Mouse (Mus musculus) heart, adult 2 months (tissue): ENCODE measurements at regions not wholly inside any gene's neighbourhood (a gene's known extent, or its start where the extent isn't known, plus 50 kb on each side); places are given as distances from the start of the nearest gene placed in this dataset.

ENCODE experiments used
- DNase-seq, 2 experiments: peaks; one replicate each; pipeline ENCODE4 v3.0.0; 2021
- H3K27ac ChIP-seq: fragments of 200-600 bp; 2 replicates; pipeline ENCODE4 v1.8.1; 2022
- H3K27me3 ChIP-seq: fragments of 200-500 bp; 2 replicates; pipeline ENCODE4 v1.6.1; 2012; ENCODE audit warnings: mild to moderate bottlenecking, low read length, inconsistent platforms, mixed read lengths; ENCODE audit not compliant: control insufficient read depth, insufficient read depth
- H3K36me3 ChIP-seq: fragments of 200-500 bp; 2 replicates; pipeline ENCODE4 v1.6.1; 2012; ENCODE audit warnings: low read length, inconsistent platforms; ENCODE audit not compliant: control insufficient read depth, insufficient read depth
- H3K4me1 ChIP-seq: fragments of 200-500 bp; 2 replicates; pipeline ENCODE4 v1.6.1; 2011; ENCODE audit warnings: low read length; ENCODE audit not compliant: control insufficient read depth, insufficient read depth
- H3K4me3 ChIP-seq: fragments of 200-600 bp; 2 replicates; pipeline ENCODE4 v1.8.1; 2022
- H3K79me2 ChIP-seq: fragments of 200-500 bp; replicated peaks from 2 replicates; pipeline ENCODE4 v1.6.1; 2012; ENCODE audit warnings: mild to moderate bottlenecking, inconsistent platforms, low read length, moderate library complexity, mixed read lengths; ENCODE audit not compliant: control insufficient read depth, insufficient read depth
- H3K9ac ChIP-seq: fragments of 200-500 bp; 2 replicates; pipeline ENCODE4 v1.6.1; 2012; ENCODE audit warnings: low read depth, mild to moderate bottlenecking, control low read depth, inconsistent platforms, low read length, mixed read lengths
- CTCF ChIP-seq: fragments of 200-600 bp; IDR thresholded peaks from 2 replicates; pipeline ENCODE4 v1.8.1; 2022; ENCODE audit warnings: antibody characterized with exemption, mild to moderate bottlenecking, moderate library complexity
- EP300 ChIP-seq: fragments of 200-500 bp; IDR thresholded peaks from 2 replicates; pipeline ENCODE4 v1.6.1; 2011; ENCODE audit warnings: low read depth, low read length, control low read depth; ENCODE audit not compliant: insufficient read depth
- POLR2A ChIP-seq: fragments of 200-500 bp; IDR thresholded peaks from 2 replicates; pipeline ENCODE4 v1.6.1; 2011; ENCODE audit warnings: mild to moderate bottlenecking, low read depth, low read length, control low read depth; ENCODE audit not compliant: insufficient read depth
- WGBS: fragments of 180-500 bp; shearing (Covaris S2); methylation state at CpG from one replicate; pipeline ENCODE4 v1.1.7; 2018; 5-methylcytosine and 5-hydroxymethylcytosine counted together
- intact Hi-C: fragments of 180-260 bp; cut with DNase I; formaldehyde crosslinking; loops from one replicate; pipeline ENCODE4 v1.15.1; 2025

- 19% methylated on average over 9 of the region's 9 CpGs for WGBS
- H3K4me3 ChIP-seq = no peak overlapping the region
- TF ChIP-seq CTCF = no peak
- intact Hi-C loops = loop anchor here (2.0 to 5.0 kb wide), 4 partner anchors 40 to 100 kb away; partner anchors contain the start of gene Mef2a
- peak; percentile 59 to 63 for DNase-seq
- H3K27me3 ChIP-seq = no peaks in the 10 kb centered on the region
- no peaks in the 10 kb centered on the region; the same call in 1 of the 2 replicates for H3K36me3 ChIP-seq
- H3K9ac ChIP-seq = 0 out of 2 replicates have a peak overlapping the region, but pooled peaks have one; percentile 6
- H3K79me2 ChIP-seq = no peaks in the 10 kb centered on the region
- H3K27ac ChIP-seq = peak overlapping the region; percentile 40
- peaks cover 44% of the 10 kb centered on the region for H3K4me1 ChIP-seq
Observed at GRCm38 (mm10) chr7:67462591-67462990, 89.9 kb upstream of the Mef2a start.

- WGBS = 32% methylated on average over 11 of the region's 11 CpGs
- Histone ChIP-seq H3K27me3 (no peaks in the 10 kb centered on the region), H3K4me3 (no peak overlapping the region), H3K9ac (no peak overlapping the region), H3K79me2 (no peaks in the 10 kb centered on the region), H3K36me3 (no peaks in the 10 kb centered on the region; the same call in 1 of the 2 replicates), H3K27ac (peak overlapping the region; percentile 40), H3K4me1 (peaks cover 44% of the 10 kb centered on the region)
- intact Hi-C loops = loop anchor here (2.0 to 5.0 kb wide), 5 partner anchors 39 to 101 kb away; partner anchors contain the start of gene Mef2a
- TF ChIP-seq CTCF (no peak), EP300 (peak; percentile 96), POLR2A (peak; percentile 35; the same call in 1 of the 2 replicates)
- DNase-seq = peak; percentile 89 to 94
Observed at GRCm38 (mm10) chr7:67461333-67462255, 88.9 kb upstream of the Mef2a start.

- Histone ChIP-seq H3K9ac (no peak overlapping the region), H3K4me3 (no peak overlapping the region), H3K27me3 (no peaks in the 10 kb centered on the region), H3K79me2 (no peaks in the 10 kb centered on the region), H3K36me3 (peaks cover 2% of the 10 kb centered on the region), H3K4me1 (peaks cover 44% of the 10 kb centered on the region), H3K27ac (peak overlapping the region; percentile 55)
- TF ChIP-seq CTCF (peak; percentile 30), EP300 (peak; percentile 91), POLR2A (no peak)
- DNase-seq = peak; percentile 63 to 75
- 41% methylated on average over 10 of the region's 10 CpGs for WGBS
- intact Hi-C loops = loop anchor here (1.0 to 5.0 kb wide), 5 partner anchors 9 to 102 kb away; no protein-coding TSS in a partner anchor
Observed at GRCm38 (mm10) chr7:67459810-67460209, 87.2 kb upstream of the Mef2a start.

- intact Hi-C loops = no loop called here
- TF ChIP-seq POLR2A (no peak), CTCF (no peak), EP300 (no peak)
- H3K4me1 ChIP-seq = peaks cover 44% of the 10 kb centered on the region
Observed at GRCm38 (mm10) chr7:67459209-67459608, 86.6 kb upstream of the Mef2a start.

GRCm38 (mm10) chr7:67458640-67459039 is 86.0 kb upstream of the Mef2a start:
- Histone ChIP-seq H3K27ac (peak overlapping the region; percentile 1; the same call in 1 of the 2 replicates), H3K36me3 (peaks cover 3% of the 10 kb centered on the region), H3K4me1 (peaks cover 42% of the 10 kb centered on the region), H3K27me3 (no peaks in the 10 kb centered on the region), H3K79me2 (no peaks in the 10 kb centered on the region), H3K4me3 (no peak overlapping the region), H3K9ac (no peak overlapping the region)
- TF ChIP-seq POLR2A = no peak
- TF ChIP-seq EP300 = no peak
- TF ChIP-seq CTCF = no peak
- no peak for DNase-seq
- intact Hi-C loops = no loop called here
- 58% methylated on average over 4 of the region's 4 CpGs for WGBS

More at GRCm38 (mm10) chr7:67459209-67459608, 86.6 kb upstream of the Mef2a start:
- peaks cover 3% of the 10 kb centered on the region for H3K36me3 ChIP-seq
- no peak overlapping the region; the same call in 1 of the 2 replicates for H3K27ac ChIP-seq
- no peak overlapping the region for H3K4me3 ChIP-seq
- no peaks in the 10 kb centered on the region for H3K79me2 ChIP-seq
- WGBS = 91% methylated on average over 9 of the region's 9 CpGs
- no peak for DNase-seq
- no peaks in the 10 kb centered on the region for H3K27me3 ChIP-seq
- no peak overlapping the region for H3K9ac ChIP-seq

GRCm38 (mm10) chr7:67457898-67458297 is 85.2 kb upstream of the Mef2a start:
- intact Hi-C loops = no loop called here
- TF ChIP-seq EP300 (no peak), POLR2A (no peak), CTCF (no peak)
- H3K27ac ChIP-seq = no peak overlapping the region
- H3K4me1 ChIP-seq = peaks cover 36% of the 10 kb centered on the region
- no peak overlapping the region for H3K9ac ChIP-seq
- WGBS = 74% methylated on average over 1 of the region's 1 CpGs
- no peaks in the 10 kb centered on the region for H3K79me2 ChIP-seq
- no peaks in the 10 kb centered on the region for H3K27me3 ChIP-seq
- H3K4me3 ChIP-seq = no peak overlapping the region
- no peak for DNase-seq
- H3K36me3 ChIP-seq = peaks cover 3% of the 10 kb centered on the region
